Mouse (Mus musculus): Measurements from ENCODE around the gene Hoxc13.

Gene Hoxc13

DNA sequence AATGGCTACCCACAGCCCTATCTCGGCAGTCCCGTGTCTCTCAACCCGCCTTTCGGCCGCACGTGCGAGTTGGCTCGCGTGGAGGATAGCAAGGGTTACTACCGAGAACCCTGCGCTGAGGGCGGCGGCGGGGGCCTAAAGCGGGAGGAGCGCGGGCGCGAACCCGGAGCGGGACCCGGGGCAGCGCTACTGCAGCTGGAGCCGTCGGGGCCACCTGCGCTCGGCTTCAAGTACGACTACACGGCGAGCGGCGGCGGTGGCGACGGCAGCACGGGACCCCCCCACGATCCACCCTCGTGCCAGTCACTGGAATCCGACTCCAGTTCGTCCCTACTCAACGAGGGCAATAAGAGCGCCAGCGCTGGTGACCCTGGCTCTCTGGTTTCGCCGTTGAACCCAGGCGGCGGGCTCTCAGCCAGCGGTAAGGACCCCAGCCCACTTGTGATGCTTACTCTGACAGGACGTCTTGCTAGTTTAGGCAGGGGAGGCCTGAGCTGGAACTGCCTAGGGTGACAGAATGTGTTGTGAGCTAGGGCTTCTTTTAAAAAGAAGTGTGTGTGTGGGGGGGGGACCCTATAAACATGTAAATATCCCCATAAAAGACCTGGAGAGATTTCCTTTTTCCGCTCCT, 16.2 kb downstream of the Hoxc13 start:
- no peak for DNase-seq

GRCm38 (mm10) chr15:102939256-102940155, 18.6 kb downstream of the Hoxc13 start:
- DNase-seq, result no peak

GRCm38 (mm10) chr15:102942739-102943467, 22.0 kb downstream of the Hoxc13 start:
- DNase-seq, result peak; percentile 40

DNA sequence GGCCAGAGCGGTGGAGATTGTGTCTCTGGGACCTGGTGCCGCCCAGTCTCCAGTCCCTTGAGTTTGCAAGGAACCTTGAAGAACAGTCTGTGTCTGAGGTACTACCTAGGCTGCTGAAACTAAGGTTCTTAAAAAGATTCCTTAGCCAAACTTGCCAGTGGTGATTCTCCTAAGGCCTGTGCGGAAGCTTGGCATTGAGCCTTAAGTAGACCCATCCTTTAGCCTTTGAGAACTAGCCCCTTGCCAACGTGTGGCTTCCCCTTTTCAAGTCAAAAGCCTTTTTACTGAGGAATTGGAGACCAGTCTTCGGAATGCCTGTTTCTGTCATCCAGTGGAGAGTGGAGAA, 22.5 kb downstream of the Hoxc13 start:
- no peak for DNase-seq

DNA sequence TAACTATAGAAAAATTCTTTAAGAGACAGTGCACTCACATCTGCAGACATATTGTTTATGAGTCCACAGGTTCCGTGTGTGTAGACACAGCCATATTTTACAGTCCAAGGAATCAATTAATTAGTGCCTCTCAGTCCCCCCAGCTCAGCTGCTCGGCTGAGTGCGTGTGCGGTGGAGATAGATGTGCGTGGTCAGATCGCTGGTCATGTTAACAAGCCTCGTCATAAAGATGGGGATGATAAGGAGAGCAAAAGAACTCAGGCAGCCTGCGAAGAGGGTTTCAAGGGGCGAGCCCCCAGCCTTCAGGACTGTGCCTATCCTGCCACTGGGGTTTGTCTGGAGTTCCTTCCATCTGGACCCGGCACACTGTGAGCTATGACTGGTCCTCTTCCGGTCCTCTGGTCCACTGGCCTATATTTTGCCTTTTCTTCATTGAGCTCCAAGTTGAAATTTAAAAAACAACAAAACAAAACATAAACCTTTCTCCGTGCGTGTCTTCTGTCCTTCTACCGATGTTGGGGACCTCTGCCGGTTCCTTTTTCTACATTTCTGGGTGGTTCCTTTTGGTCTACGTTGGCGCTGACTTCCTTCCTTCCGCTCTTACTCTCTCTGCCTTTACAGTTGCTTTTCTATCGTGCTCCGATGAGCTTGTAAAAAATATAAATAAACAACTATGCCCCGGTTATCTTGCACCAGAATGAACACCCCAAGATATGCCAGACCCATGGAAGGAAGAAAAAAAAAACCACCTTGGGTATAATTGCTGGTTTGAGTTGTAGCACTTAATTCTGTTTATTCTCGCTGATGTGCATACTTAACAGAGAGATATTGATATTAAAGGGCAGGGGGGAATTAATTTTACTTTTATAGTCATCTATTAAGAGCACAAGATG, 24.5 kb downstream of the Hoxc13 start:
- no peak for DNase-seq

DNA sequence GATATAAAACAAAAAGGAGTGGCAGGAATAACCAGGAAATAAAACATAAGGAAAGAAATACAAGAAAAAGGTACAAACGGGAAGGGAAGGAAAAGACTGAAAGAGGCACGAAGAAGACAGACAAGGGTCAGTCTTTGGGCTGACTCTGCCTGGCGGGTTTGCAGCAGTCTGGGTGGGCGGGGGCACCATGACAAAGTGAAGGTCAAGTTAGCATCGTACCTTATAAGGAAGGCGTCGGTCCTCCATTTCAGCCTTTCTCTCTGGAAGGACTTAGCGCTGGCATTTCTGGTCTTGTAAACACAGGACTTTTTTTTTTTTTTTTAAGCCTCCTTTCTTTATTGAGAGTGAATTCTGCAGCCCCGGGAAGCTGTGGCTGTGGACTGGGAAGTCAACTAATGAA, 26.4 kb downstream of the Hoxc13 start:
- DNase-seq, result no peak

DNA sequence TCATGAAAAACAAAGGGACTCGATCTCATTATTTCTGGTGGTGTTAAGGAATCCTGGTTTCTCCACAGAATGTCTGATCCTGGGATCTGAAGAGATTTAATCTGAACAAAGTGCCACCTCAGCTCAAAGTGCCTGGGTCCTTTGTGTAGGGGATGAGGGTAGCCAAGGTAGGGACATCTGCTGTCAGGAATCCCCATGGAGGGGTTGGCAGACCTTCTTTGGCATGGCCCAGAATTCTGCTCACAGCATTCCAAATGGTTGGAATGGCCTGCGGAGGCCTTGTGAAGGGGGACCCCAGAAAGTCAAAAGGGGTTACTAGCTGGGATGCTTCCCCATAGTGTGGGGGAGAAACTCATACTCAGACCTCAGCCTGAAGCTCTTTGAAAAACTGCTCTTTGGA, 27.9 kb downstream of the Hoxc13 start:
- no peak for DNase-seq

GRCm38 (mm10) chr15:102949696-102950095, 28.8 kb downstream of the Hoxc13 start:
- no peak for DNase-seq

- no peak for DNase-seq
Observed at GRCm38 (mm10) chr15:102950877-102951276, 30.0 kb downstream of the Hoxc13 start.

- no peak for DNase-seq
Observed at GRCm38 (mm10) chr15:102953561-102953960, 32.7 kb downstream of the Hoxc13 start.

- no peak for DNase-seq
Observed at GRCm38 (mm10) chr15:102954192-102955006, 33.5 kb downstream of the Hoxc13 start, which contains the start of gene Hoxc11. Gene Hoxc11, plus strand, starts transcription at chr15:102954427.

- DNase-seq, result no peak
Observed at GRCm38 (mm10) chr15:102955007-102955382, 34.1 kb downstream of the Hoxc13 start.

- no peak for DNase-seq
Observed at GRCm38 (mm10) chr15:102955833-102956640, 35.1 kb downstream of the Hoxc13 start.

DNA sequence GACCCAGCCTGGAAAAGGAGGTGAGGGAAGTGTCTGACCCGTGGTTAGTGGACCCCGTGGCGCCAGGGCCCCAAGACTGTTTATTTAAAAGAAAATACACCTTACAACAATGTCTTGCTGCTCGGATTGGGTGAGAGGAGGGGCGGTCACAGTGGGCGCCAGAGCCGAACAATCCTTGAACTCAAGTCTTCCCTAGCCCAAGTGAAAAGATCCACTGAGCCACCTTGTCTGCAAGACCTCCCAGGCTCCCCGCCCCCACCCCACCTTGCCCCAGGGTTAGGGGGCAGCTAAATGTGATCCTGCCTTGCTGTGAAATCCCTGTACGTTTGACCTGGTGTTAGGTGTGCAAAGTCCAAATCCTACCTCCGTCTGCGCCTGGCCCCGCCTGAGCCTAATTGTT, 36.0 kb downstream of the Hoxc13 start:
- no peak for DNase-seq

DNA sequence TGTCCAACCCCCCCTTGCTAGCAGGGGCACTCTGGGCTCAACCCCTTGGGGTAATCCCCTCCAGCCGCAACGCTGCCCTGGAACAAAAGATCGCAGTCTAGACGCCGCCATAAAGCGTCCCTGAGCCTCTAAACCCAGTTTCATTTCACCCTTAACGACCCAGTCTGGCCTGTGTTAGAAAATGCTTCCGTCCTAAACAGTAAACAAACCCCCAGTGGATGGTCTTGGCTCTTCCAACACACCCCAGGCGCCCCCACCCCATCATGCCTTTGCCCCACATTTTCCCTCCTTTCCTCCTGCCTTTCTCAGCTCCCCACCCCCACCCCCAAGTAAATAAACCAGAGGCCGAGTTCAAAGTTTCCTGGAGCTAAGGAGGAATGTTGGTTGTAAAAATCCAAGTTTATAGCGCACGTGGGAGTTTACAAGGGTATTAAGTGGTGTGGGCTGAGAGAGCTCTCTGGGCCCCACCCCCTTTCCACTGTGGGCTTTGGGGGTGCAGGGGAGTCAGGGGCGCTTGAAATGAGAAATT, 38.8 kb downstream of the Hoxc13 start:
- DNase-seq, result no peak

GRCm38 (mm10) chr15:102961728-102962127, 40.8 kb downstream of the Hoxc13 start:
- DNase-seq, result no peak

- no peak for DNase-seq
Observed at GRCm38 (mm10) chr15:102962492-102962891, 41.6 kb downstream of the Hoxc13 start.

- DNase-seq, result no peak
Observed at GRCm38 (mm10) chr15:102963259-102963658, 42.4 kb downstream of the Hoxc13 start.

DNA sequence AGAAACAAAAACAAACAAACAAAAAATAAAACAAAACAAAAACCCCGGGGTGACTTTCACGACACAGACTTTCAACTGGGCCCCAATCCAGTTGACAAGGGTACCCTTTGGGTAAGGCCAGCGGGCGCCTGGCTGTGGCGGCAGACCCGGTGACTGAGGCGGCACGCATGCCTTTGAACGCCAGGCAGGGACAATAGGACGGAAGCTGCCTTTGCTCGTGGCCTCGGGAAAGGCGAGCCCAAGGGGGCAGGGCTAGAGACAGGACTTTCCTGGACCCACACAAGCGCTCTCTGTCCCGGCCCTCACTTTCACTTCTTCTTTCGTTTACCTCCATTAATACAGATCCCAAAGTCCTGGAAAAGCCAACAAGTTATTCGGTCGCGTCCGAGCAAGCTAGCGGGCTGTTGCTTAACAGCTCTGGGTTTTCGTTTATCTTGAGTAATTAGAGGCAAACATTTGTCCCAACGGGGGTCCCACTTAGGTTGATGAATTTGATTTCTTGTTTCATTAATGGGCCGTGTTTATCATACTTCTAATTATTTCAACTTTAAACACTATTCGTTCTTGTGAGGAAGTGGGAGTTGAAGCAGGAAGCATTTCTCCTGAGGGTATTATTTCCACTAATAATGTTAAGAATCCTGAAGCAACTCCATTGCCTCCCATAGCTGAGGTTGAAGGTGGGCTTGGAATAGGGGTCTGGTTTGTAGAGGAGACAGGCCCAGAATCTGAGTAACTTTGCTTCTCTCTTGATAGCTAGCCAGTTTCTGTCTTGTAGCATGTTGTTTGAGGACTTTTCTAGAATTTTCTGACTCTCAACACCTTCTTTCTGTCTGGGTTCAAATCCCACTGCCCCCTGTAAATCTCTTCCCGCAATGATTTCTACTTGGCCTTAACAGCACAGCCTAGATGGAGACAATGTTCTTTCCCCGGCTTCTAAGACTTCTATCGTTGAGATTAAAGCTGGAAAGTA, 43.1 kb downstream of the Hoxc13 start:
- peak; percentile 20 for DNase-seq

Data from lung, postnatal 10 days (tissue).